Mouse (Mus musculus) ES-E14 (cell line): ENCODE results near the gene Bmp2k. TPM values are rescaled to one million over a fixed set of nuclear protein-coding genes. Genes with fewer than 3 reads are reported as not detected.

Source experiments
- DNase-seq: peaks from one replicate; pipeline ENCODE4 v3.0.0-alpha.2; 2013; ENCODE audit warnings: low read depth, low spot score
- H3K27ac ChIP-seq: 2 replicates; pipeline ENCODE4 v1.5.1; 2012; ENCODE audit warnings: low read depth, mild to moderate bottlenecking, low read length, moderate library complexity, mixed read lengths; ENCODE audit not compliant: poor library complexity, insufficient read depth, severe bottlenecking
- H3K36me3 ChIP-seq: 2 replicates; pipeline ENCODE4 v1.6.1; 2012; ENCODE audit warnings: mild to moderate bottlenecking, low read length, moderate library complexity, mixed read lengths; ENCODE audit not compliant: control insufficient read depth, poor library complexity, insufficient read depth, severe bottlenecking
- H3K4me1 ChIP-seq, 2 experiments: fragments of 150-350 bp in 1 of 2; sonication (generic) in 1 of 2; 2 replicates each; pipeline ENCODE4 v1.6.1; 2012; ENCODE audit warnings: low read length in 2 of 2, mild to moderate bottlenecking in 1 of 2, mixed read lengths in 1 of 2; ENCODE audit not compliant: control insufficient read depth in 2 of 2, insufficient read depth in 2 of 2, poor library complexity in 1 of 2
- H3K4me3 ChIP-seq, 2 experiments: fragments of 150-350 bp in 1 of 2; sonication (generic) in 1 of 2; 2 replicates each; pipeline ENCODE4 v1.5.1; 2012; ENCODE audit warnings: low read length in 2 of 2, low read depth in 1 of 2, mild to moderate bottlenecking in 1 of 2, mixed read lengths in 1 of 2; ENCODE audit not compliant: insufficient read depth in 1 of 2, poor library complexity in 1 of 2, severe bottlenecking in 1 of 2
- H3K9ac ChIP-seq: 2 replicates; pipeline ENCODE4 v1.6.1; 2012; ENCODE audit warnings: low read depth, mild to moderate bottlenecking, low read length, mixed read lengths; ENCODE audit not compliant: poor library complexity, insufficient read depth, severe bottlenecking
- H3K9me3 ChIP-seq: fragments of 150-350 bp; sonication (generic); 2 replicates; pipeline ENCODE4 v1.6.1; 2012; ENCODE audit warnings: low read depth, mild to moderate bottlenecking, low read length; ENCODE audit not compliant: control insufficient read depth, insufficient read depth
- CHD2 ChIP-seq: IDR thresholded peaks from 2 replicates; pipeline ENCODE4 v1.6.1; 2014; ENCODE audit warnings: mild to moderate bottlenecking, low read depth, low read length, inconsistent platforms
- HCFC1 ChIP-seq: IDR thresholded peaks from 2 replicates; pipeline ENCODE4 v1.6.1; 2012; ENCODE audit warnings: low read length, inconsistent platforms, borderline replicate concordance; ENCODE audit not compliant: insufficient read depth
- MAFK ChIP-seq: IDR thresholded peaks from 2 replicates; pipeline ENCODE4 v1.6.1; 2014; ENCODE audit warnings: mild to moderate bottlenecking, low read depth, low read length, inconsistent platforms; ENCODE audit not compliant: insufficient read depth
- ZC3H11A ChIP-seq: IDR thresholded peaks from 2 replicates; pipeline ENCODE4 v1.6.1; 2012; ENCODE audit warnings: low read depth, mild to moderate bottlenecking, inconsistent platforms, low read length, borderline replicate concordance
- ZNF384 ChIP-seq: IDR thresholded peaks from 2 replicates; pipeline ENCODE4 v1.6.1; 2012; ENCODE audit warnings: low read depth, low read length, inconsistent platforms
- in situ Hi-C, 2 experiments: fragments of 600-800 bp; cut with MboI; formaldehyde crosslinking; loops; one replicate each; pipeline ENCODE4 v1.15.1; 2025; ENCODE audit warnings: low sequenced_read_pairs in 2 of 2, inconsistent platforms in 1 of 2; ENCODE audit not compliant: unreplicated experiment in 2 of 2
- total RNA-seq: library from RNA; depleted of rRNA; stranded (reverse); fragments of 300-350 nt; gene quantifications from 2 replicates; pipeline ENCODE4 v1.2.3, GENCODE M21; 2012

Bmp2k gene
- total RNA-seq, 1 experiment = 7.1 TPM

DNA sequence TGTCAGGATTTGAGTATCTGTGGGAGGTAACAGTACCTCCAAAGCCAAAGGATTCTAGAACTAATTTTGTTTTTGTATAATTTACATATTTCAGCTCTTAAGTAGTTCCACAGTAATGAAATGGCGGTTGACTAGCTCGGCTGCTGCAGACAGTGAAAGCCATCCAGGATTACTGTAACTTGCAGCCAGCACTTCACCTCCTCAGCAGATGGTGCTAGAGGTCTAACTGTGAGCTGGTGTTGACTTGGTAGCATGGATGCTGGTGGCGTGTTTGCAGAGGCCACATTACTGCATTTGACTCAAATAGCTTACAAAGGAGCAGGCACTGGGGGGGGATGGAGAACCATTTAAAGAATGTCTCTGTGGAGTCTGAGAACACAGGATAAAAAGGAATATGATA is 84.0 kb downstream of the Bmp2k start:
- no peak overlapping the region for H3K27ac ChIP-seq
- H3K9ac ChIP-seq = no peak overlapping the region
- H3K4me1 ChIP-seq = no peaks in the 10 kb centered on the region
- no peaks in the 10 kb centered on the region for H3K9me3 ChIP-seq
- no peaks in the 10 kb centered on the region for H3K36me3 ChIP-seq
- TF ChIP-seq ZNF384 (no peak), HCFC1 (no peak), MAFK (no peak), ZC3H11A (no peak), CHD2 (no peak)
- in situ Hi-C loops = no loop called here
- no peak overlapping the region for H3K4me3 ChIP-seq
- DNase-seq = no peak

DNA sequence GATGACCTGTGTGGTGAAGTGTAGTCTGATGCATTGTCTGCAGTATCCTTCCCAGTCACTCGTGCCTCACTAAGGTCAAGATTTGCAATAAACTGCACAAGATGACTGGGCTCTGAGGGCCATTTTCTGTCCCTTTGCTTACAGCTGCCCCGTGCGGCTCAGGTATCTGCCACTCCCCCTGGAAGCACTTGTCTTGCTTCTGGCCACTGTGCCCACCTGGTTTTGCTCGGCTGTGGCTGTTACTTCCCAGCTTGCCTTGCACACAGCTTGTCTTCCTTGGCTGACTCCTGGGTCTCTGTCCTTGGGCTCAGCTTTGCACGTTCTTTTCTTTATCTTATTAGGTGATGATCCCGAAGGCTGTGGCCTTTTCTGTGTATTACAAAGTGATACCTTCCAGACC is 86.2 kb downstream of the Bmp2k start:
- Histone ChIP-seq H3K9me3 (no peaks in the 10 kb centered on the region), H3K4me3 (no peak overlapping the region), H3K27ac (no peak overlapping the region), H3K36me3 (no peaks in the 10 kb centered on the region; the same call in 1 of the 2 replicates), H3K9ac (no peak overlapping the region), H3K4me1 (peaks cover 0 to 2% of the 10 kb centered on the region in 2 experiments; a peak in 2 of 4 replicates)
- DNase-seq = no peak
- TF ChIP-seq MAFK = no peak
- no peak for TF ChIP-seq ZNF384
- no peak for TF ChIP-seq CHD2
- TF ChIP-seq ZC3H11A = no peak
- no peak for TF ChIP-seq HCFC1
- in situ Hi-C loops = no loop called here

DNA sequence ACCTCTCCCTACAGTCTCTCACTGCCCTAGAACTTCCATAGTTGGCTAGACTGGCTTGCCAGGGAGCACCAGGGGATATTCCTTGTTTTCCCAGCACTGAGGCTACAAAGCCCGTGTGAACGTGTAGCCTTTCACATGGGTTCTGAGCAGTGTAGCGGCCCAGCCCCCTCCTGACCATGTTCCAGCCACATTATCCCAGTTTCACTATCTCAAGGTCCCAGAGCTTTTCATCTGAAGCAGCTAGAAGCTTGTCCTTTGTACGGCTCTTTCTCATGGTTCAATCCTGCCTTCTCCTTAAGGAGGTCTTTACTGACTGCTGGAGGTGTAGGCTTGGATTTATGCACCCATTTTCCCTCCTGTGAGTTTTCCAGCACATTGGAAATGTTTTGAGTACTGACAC is 87.1 kb downstream of the Bmp2k start:
- Histone ChIP-seq H3K4me1 (peaks cover 0 to 4% of the 10 kb centered on the region in 2 experiments; a peak in 2 of 4 replicates), H3K27ac (no peak overlapping the region), H3K9me3 (no peaks in the 10 kb centered on the region), H3K4me3 (no peak overlapping the region), H3K36me3 (no peaks in the 10 kb centered on the region; the same call in 1 of the 2 replicates), H3K9ac (no peak overlapping the region)
- in situ Hi-C loops = no loop called here
- TF ChIP-seq ZNF384 = no peak
- TF ChIP-seq CHD2 = no peak
- TF ChIP-seq ZC3H11A = no peak
- TF ChIP-seq HCFC1 = no peak
- TF ChIP-seq MAFK = no peak
- no peak for DNase-seq

DNA sequence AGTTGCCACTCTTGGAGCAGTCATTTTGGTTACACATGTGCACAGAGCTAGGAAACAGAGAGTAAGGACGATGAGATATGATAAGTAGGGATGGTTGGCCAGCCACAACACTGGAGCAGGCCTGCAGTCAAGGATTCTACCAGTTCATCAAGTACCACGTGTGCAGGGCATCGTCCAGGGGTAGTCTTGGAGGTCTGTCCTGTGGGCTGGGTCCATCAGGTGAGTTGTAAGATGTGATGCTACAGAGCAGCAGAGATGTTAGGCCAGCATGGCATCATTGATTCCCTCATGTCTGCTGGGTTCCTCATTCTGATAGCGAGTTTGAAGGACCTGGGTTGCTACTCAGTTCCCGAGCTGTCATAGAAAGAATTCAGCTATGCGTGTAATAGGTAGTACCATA is 87.6 kb downstream of the Bmp2k start:
- Histone ChIP-seq H3K4me1 (peaks cover 0 to 4% of the 10 kb centered on the region in 2 experiments; a peak in 2 of 4 replicates), H3K9me3 (no peaks in the 10 kb centered on the region), H3K9ac (no peak overlapping the region), H3K27ac (no peak overlapping the region), H3K4me3 (no peak overlapping the region), H3K36me3 (no peaks in the 10 kb centered on the region; the same call in 1 of the 2 replicates)
- TF ChIP-seq MAFK (no peak), CHD2 (no peak), ZC3H11A (no peak), ZNF384 (no peak), HCFC1 (no peak)
- in situ Hi-C loops = no loop called here
- DNase-seq = no peak
